Comparison of ENCODE assay signal across 34 mouse cellular contexts in genomic region chr9:93857937-93858336, GRCm38 (mm10).
"Had no signal": no experiment of that assay in that cellular context is flagged by ENCODE, and none has a peak within 500 bp of the region (broad histone marks: within the 10 kb centered on the region; RNA-seq: fewer than 3 reads in every experiment).

No protein-coding gene starts in this region.

- H3K36me3 ChIP-seq: heart, embryonic 12.5 days; heart, embryonic 13.5 days; heart, embryonic 15.5 days; hindbrain, embryonic 10.5 days; hindbrain, embryonic 12.5 days; hindbrain, embryonic 13.5 days; hindbrain, embryonic 15.5 days; intestine, embryonic 15.5 days; kidney, embryonic 15.5 days had no signal

- H3K9me3 ChIP-seq: heart, embryonic 12.5 days; heart, embryonic 13.5 days; heart, embryonic 15.5 days; hindbrain, embryonic 10.5 days; hindbrain, embryonic 12.5 days; hindbrain, embryonic 13.5 days; hindbrain, embryonic 15.5 days; intestine, embryonic 15.5 days; kidney, embryonic 15.5 days had no signal

- H3K4me1 ChIP-seq: heart, embryonic 12.5 days; heart, embryonic 13.5 days; heart, embryonic 15.5 days; hindbrain, embryonic 10.5 days; hindbrain, embryonic 12.5 days; hindbrain, embryonic 13.5 days; hindbrain, embryonic 15.5 days; intestine, embryonic 15.5 days; kidney, embryonic 15.5 days had no signal

- H3K27ac ChIP-seq: heart, embryonic 13.5 days; heart, embryonic 15.5 days; hindbrain, embryonic 10.5 days; hindbrain, embryonic 12.5 days; hindbrain, embryonic 13.5 days; hindbrain, embryonic 14.5 days; hindbrain, embryonic 15.5 days; hindbrain, postnatal 0 days; intestine, embryonic 15.5 days; kidney, embryonic 15.5 days; kidney, postnatal 0 days; layer of hippocampus, adult 2 months; left cerebral cortex, adult 2 months had no signal

- H3K4me2 ChIP-seq: heart, embryonic 12.5 days; heart, embryonic 13.5 days; heart, embryonic 15.5 days; hindbrain, embryonic 12.5 days; hindbrain, embryonic 13.5 days; hindbrain, embryonic 14.5 days; hindbrain, embryonic 15.5 days; intestine, embryonic 15.5 days; kidney, embryonic 15.5 days had no signal

- DNase-seq: heart, postnatal 10 days; heart, postnatal 14 days; heart, postnatal 36 days; heart, postnatal 4 days; kidney, adult 11 months; kidney, adult 18-20 months; kidney, adult 2 months; kidney, adult 8-10 months; kidney, adult 9 months; kidney, postnatal 10 days; kidney, postnatal 14 days; kidney, postnatal 25 days; kidney, postnatal 36 days; kidney, postnatal 4 days; layer of hippocampus, adult 9-11 months; layer of hippocampus, postnatal 36 days had no signal

- H3K4me3 ChIP-seq: heart, embryonic 12.5 days; heart, embryonic 13.5 days; heart, embryonic 15.5 days; hindbrain, embryonic 10.5 days; hindbrain, embryonic 12.5 days; hindbrain, embryonic 13.5 days; hindbrain, embryonic 15.5 days; intestine, embryonic 15.5 days; kidney, embryonic 15.5 days; layer of hippocampus, adult 2 months; left cerebral cortex, adult 2 months had no signal

- H3K27me3 ChIP-seq: heart, embryonic 12.5 days; heart, embryonic 13.5 days; heart, embryonic 15.5 days; hindbrain, embryonic 12.5 days; hindbrain, embryonic 13.5 days; hindbrain, embryonic 15.5 days; intestine, embryonic 15.5 days; kidney, embryonic 15.5 days had no signal

- H3K9ac ChIP-seq: heart, embryonic 12.5 days; heart, embryonic 13.5 days; heart, embryonic 15.5 days; hindbrain, embryonic 12.5 days; hindbrain, embryonic 13.5 days; hindbrain, embryonic 14.5 days; hindbrain, embryonic 15.5 days; intestine, embryonic 15.5 days; kidney, embryonic 15.5 days had no signal

- ATAC-seq: hindbrain, embryonic 16.5 days; hindbrain, postnatal 0 days; inflammation-experienced regulatory T-cells, adult 6 months; intestine, embryonic 15.5 days; intestine, embryonic 16.5 days; intestine, postnatal 0 days had no signal
